Mouse (Mus musculus): ENCODE data around the gene Bahcc1. TPM values are rescaled to one million over a fixed set of nuclear protein-coding genes. Genes with fewer than 3 reads are reported as not detected.
A peak's percentile ranks its signal among the peaks of the same experiment; 100 is the strongest.

Bahcc1 gene
- total RNA-seq, 2 experiments from 2014 or later: 8.8 to 14.1 TPM

GRCm38 (mm10) chr11:120204200-120204599 is 28.5 kb upstream of the Bahcc1 start:
- intact Hi-C loops (cut with DNase I): no loop called here
- DNase-seq: no peak

- no peak for DNase-seq
- intact Hi-C loops (cut with DNase I): no loop called here
Observed at GRCm38 (mm10) chr11:120206069-120206668, 26.6 kb upstream of the Bahcc1 start.

GRCm38 (mm10) chr11:120206669-120207090 is 26.1 kb upstream of the Bahcc1 start:
- peak in 1 of 2 experiments; percentile 57 for DNase-seq
- intact Hi-C loops (cut with DNase I): no loop called here

GRCm38 (mm10) chr11:120208848-120209247 is 23.9 kb upstream of the Bahcc1 start:
- DNase-seq: no peak
- intact Hi-C loops (cut with DNase I): no loop called here

- DNase-seq: no peak
- intact Hi-C loops (cut with DNase I): no loop called here
Observed at GRCm38 (mm10) chr11:120209462-120209861, 23.3 kb upstream of the Bahcc1 start.

GRCm38 (mm10) chr11:120215726-120216241 is 17.0 kb upstream of the Bahcc1 start:
- DNase-seq: no peak
- intact Hi-C loops (cut with DNase I): no loop called here

GRCm38 (mm10) chr11:120216540-120217324 is 16.0 kb upstream of the Bahcc1 start:
- DNase-seq: peak; percentile 46 to 58
- intact Hi-C loops (cut with DNase I): no loop called here

- DNase-seq: no peak
- intact Hi-C loops (cut with DNase I): no loop called here
Observed at GRCm38 (mm10) chr11:120218176-120218856, 14.4 kb upstream of the Bahcc1 start.

GRCm38 (mm10) chr11:120218946-120219345 is 13.8 kb upstream of the Bahcc1 start:
- intact Hi-C loops (cut with DNase I): no loop called here
- peak; percentile 54 to 57 for DNase-seq

GRCm38 (mm10) chr11:120219916-120220522 is 12.7 kb upstream of the Bahcc1 start:
- intact Hi-C loops (cut with DNase I): no loop called here
- peak; percentile 64 to 66 for DNase-seq

GRCm38 (mm10) chr11:120220963-120221827 is 11.6 kb upstream of the Bahcc1 start:
- intact Hi-C loops (cut with DNase I): no loop called here
- DNase-seq: peak in 1 of 2 experiments; percentile 9

- peak in 1 of 2 experiments; percentile 1 for DNase-seq
- intact Hi-C loops (cut with DNase I): no loop called here
Observed at GRCm38 (mm10) chr11:120222425-120223104, 10.2 kb upstream of the Bahcc1 start.

GRCm38 (mm10) chr11:120223586-120224487 is 8.9 kb upstream of the Bahcc1 start:
- intact Hi-C loops (cut with DNase I): no loop called here
- peak; percentile 23 to 31 for DNase-seq

GRCm38 (mm10) chr11:120224488-120225255 is 8.1 kb upstream of the Bahcc1 start:
- intact Hi-C loops (cut with DNase I): no loop called here
- DNase-seq: peak; percentile 53 to 62

GRCm38 (mm10) chr11:120225256-120226195 is 7.2 kb upstream of the Bahcc1 start:
- intact Hi-C loops (cut with DNase I): no loop called here
- DNase-seq: peak; percentile 66 to 68
